Mouse (Mus musculus) adrenal gland, postnatal 14 days (tissue): ENCODE results near the gene Anks1b. TPM values are rescaled to one million over a fixed set of nuclear protein-coding genes. Genes with fewer than 3 reads are reported as not detected.

Experiments used
- DNase-seq: peaks from one replicate; pipeline ENCODE4 v3.0.0; 2021; ENCODE audit warnings: mixed read lengths
- long read RNA-seq, 2 experiments: library from polyadenylated mRNA; stranded (forward); transcript quantifications; one replicate each; pipeline ENCODE4 v2.0.0; 2021
- total RNA-seq: library from RNA; stranded (reverse); gene quantifications from 2 replicates; pipeline ENCODE4 v1.2.3, GENCODE M21; 2021

Gene Anks1b
- 1.4 and 1.7 TPM in 2 replicates for total RNA-seq
- long read RNA-seq, experiment 1, partial matches to known transcripts, result 0 of 34 reads
- long read RNA-seq, experiment 1, other reads (novel, unspliced or antisense), result 34 of 34 reads
- long read RNA-seq, experiment 2, partial matches to known transcripts, result 0 of 38 reads
- long read RNA-seq, experiment 2, other reads (novel, unspliced or antisense), result 38 of 38 reads

DNA sequence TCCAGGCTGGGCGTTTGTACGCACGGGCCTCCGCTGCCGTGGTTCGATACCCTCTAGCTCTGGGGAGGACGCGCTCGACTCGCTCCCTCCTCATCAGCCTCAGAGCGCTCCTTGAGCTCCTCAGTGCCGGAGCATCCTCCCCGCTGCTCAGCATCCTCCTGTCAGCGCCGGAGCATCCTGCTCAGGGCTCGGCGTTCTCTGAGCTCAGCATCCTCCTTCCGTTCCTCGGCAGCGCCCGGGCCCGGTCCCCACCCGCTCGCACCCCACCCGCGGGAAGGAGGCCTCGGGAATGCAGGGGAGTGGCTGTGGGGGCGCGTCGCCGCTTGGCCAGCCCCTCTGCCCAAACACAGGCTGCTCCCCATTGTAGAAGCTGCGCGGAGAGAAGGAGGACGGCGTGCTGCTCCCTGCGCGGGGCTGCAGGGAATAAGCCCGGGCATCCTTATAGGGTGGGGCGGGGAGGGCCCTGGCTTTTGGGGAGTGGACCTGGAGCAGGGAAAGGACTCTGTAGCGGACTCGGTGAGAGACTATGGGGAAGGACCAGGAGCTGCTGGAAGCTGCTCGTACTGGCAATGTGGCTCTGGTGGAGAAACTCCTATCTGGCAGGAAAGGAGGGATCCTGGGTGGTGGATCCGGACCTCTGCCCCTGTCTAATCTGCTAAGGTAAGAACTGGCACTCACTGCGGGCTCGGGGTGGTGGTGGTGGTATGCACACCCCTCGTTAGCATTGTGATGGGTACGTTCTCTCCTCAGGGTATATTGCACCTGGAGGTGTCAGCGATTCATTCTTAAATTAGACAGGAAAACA lies at the start of gene Anks1b:
Anks1b (plus strand) TSS at position 364 of the 805 bp plus-strand sequence.
- peak; percentile 33 for DNase-seq

DNA sequence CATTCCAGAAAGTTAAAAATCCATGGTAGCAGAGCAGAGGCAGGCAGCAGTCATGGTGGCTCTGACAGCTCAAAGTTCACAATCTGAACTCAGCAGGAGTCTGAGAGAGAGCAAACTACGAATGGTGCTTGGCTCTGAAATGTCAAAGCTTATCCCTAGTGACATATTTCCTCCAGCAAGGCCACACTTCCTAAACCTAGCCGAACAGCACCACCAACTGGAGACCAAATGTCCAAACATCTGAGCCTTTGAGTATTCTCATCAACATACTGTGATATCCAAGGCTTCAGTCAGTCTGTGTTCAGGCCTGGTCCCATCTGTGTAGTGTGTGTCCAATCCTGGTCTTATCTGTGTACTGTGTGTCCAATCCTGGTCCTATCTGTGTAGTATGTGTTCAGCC lies 49.4 kb upstream of the Anks1b start:
- DNase-seq, result peak; percentile 65

DNA sequence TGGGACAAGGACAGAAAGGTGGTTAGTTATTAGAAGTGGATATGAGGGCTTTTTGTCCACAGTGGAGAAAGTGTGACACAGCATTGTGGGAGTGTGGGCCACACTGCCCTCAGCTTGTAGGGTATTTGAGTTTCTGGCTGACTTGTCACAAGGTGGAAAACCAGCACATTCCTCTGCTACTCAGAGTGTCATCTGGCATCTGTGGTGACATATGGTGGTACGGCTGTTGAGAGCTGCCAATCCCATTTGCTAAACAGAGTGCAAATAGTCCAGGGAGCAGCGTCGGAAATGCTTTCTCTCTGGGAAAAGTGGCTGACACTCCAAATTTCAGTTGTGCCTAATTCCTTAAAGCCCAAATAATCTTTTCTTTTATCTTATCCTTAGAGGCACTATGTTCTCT lies 46.4 kb upstream of the Anks1b start:
- no peak for DNase-seq

DNA sequence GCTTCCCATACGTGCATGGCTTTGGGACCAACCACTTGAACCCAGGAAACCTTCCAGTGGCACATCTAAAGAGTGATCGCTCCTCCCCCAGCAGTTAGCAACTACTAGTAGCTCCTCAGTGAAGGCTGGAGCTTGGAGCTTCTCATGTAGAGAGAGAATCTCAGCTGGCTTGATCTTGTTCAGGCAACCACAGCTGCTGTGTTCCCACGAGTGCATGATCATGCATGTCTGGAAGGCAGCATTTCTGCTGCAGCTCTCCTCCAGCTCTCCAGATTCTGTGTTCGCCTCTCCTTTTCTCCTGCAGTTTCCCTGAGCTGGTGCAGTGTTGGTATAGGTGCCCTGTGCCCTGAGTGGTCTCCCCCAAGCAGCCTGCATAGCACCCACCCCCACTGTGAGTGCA lies 41.0 kb upstream of the Anks1b start:
- no peak for DNase-seq

DNA sequence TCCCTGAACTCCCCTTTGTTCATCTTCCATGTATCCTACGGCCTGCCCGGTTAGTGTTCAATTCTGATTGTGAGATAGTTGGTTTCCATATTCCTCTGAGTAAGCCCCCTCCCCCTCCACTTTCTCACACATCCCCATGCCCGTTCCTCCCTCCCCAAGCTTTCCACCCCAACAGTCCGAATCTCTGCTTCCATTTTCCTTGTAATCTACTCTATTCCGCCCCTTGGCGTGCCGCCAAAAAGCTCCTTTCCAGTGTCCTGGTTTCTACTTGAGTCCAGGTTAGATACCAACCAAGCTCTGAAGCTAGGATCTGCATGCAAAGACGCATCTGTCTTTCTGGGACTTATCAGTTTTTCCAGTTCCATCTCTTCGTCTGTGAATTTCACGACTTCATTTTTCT lies 40.1 kb upstream of the Anks1b start:
- DNase-seq, result peak; percentile 23

DNA sequence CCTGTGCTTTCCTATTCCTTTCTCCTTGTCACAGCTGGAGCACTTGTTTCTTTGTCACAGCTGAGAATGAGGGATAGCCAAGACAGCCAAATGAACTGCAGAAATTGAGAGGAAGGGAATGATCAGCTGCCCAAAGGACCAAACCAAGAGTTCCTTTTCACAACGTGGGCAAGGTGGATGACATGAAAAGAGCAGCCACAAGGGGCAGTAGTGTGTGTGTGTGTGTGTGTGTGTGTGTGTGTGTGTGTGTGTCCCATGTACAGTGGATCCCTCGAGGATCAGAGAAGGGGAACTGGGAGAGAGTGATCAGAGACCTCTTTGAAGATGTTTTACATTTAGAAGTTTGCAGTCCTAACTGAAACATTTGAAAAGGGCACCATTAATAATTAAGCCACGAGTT lies 35.8 kb upstream of the Anks1b start:
- no peak for DNase-seq

DNA sequence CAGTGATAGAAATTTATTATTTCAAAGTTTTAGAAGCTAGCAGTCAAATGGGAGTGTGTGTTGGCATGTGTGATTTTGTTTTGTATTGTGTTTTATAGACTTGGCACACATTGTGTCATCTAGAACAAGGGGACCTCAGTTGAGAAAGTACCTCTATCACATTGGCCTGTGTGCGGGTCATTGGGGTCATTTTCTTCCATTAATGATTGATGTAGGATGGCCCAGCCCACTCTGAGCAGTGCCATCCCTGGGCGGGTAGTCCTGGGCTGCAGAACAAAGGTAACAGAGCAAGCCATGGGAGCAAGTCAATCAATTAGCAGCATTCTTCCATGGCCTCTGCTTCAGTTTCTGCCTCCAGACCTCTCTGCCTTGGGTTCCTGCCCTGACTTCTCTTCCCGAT lies 34.5 kb upstream of the Anks1b start:
- DNase-seq, result no peak

DNA sequence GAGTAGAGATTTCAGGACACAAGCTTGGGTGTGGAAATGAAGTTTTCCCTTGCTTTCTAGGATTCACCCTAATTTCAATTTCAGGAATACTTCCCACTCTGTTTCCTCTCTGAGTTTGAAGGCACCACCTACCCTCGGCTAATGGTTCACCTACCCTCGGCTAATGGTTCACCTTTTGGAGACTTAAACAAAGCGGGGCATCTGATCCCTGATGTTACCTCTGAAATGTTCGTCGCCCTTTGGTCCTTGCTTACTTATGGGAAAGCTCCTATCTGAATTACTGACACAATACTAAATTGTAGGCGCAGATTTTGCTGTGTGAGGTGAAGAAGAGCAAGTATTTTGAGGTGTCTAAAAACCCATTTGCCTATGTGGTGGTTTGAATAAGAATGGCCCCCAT lies 22.4 kb upstream of the Anks1b start:
- DNase-seq, result no peak

DNA sequence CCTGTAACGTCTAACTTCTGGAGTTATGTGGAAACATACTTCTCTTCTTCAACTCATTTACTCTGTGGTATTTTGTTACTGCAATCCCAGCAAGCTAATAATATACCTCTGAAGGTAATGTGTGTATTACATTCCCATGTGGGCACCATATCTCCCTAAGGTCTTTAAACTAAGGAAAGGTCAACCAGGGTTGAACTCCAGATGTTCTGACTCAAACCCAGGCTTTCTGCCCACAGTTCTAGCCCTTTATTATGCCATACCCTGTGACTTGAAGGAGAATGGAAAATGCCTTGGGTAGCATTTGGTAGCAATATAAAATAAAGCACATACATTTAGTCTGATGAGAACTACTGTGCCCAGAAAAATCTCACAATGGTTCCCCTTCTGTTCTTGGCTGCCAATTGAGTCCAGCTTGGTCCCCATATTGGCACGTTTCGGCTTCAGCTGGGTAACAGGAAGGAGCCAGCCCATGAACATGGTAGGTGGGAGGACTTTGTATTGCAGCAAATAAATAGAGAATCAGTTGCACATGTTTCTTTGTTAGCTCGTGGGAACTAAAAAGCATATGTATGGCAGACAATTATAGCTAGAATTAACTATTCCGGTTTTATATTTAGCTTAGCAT lies 17.9 kb upstream of the Anks1b start:
- DNase-seq, result no peak

DNA sequence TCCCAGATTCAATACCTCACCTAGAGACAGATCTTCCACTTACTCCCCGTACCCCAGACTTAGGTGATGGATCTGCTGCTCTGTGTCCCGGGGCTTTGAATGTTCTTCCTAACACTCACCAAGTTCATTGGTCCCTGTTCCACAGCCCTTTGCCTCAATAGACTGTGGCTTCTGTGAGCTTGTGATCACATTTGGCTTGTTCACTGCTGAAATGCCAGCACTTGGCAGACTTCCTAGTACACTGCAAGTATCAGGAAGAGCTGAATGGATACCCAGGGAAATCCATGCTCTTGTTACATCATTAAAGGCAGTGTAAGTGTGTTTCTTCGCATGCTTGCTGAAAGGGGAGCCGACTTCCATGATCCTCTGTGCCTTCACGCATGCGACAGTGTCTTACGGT lies 17.0 kb upstream of the Anks1b start:
- DNase-seq, result peak; percentile 29

DNA sequence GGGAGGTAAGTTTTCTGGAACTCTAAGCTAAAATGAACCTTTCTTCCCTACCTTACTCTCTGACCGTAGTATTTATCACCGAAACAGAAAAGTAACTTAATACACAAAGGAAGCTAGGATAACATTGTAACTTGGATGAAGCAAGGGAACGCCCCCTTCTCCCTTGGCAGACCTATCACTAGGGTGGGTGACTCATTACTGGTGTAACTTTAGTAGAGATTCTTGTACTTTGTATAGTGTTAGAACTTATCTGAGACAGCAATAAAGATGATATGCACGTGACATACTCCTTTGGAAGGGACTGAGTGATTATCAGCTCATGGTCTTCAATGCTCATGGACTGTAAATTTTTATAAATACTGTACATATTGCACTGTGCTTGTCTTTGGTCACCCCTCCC lies 5.1 kb upstream of the Anks1b start:
- DNase-seq, result no peak

DNA sequence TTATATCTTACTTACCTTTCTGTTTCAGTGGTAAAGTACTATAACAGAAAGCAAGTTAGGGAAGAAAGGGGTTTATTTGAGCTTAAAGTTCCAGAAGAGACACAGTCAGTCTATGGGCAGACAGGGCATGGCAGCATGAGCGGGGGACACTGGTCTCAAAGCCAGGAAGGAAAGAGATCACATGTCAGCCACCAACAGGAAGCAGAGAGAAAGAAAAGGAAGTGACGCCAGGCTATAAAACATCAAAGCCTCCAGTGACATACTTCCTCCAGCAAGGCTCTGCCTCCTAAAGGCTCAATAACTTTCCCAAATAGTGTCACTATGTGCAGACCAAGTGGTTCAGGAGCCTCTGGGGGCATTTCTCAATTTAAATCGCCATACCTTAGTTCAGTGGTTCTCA lies 4.5 kb upstream of the Anks1b start:
- DNase-seq, result no peak

DNA sequence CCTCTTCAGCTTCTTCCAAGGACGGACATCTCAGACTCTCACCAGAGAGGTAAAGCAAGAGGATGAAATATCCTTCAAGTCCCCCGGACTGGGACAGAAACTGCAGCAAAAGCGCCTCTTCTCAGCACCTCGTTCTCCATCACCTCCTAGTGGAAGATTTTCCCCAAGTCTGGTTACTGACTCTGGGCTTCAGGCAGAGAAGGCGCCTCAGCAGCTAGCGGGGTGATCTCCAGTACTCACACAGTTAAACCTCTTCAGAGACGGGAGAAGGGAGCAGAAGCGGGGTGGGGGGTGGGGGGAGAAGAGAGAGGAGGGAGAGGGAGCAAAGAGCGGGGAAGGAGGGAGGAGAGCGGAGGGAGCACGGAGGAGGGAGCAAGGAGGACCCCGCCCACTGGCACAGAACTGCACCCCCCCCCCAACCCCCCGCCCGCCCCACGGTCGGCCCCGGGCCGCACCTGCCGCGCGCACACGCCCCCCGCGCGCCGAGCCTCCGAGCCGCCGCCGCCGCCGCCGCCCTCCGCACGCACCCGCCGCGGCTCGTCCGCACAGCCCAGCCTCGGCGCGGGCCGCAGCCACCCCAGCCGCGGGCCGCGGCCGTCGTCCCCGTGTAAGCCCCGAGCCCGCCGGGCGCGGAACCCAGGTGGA lies 686 bp upstream of the Anks1b start:
- DNase-seq, result no peak

DNA sequence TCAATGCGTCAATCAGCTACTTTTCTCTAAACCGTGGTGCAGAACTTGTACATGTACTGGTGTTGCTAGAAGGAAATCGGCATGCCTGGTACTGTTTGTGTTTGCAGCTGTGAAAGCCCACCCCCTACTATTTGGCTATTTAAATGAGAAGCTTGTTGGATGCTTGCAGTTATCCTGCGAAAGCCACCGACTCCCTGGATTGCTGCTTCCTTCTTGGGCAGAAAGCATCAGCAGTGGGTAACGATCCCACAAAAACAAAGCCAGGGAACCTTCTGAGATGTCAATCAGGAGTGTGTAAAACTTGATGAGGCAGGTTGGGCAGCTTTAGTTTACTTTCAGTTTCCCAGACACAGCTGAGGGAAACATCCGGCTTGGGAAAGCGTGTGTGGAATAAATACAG lies 727 bp downstream of the Anks1b start:
- no peak for DNase-seq

DNA sequence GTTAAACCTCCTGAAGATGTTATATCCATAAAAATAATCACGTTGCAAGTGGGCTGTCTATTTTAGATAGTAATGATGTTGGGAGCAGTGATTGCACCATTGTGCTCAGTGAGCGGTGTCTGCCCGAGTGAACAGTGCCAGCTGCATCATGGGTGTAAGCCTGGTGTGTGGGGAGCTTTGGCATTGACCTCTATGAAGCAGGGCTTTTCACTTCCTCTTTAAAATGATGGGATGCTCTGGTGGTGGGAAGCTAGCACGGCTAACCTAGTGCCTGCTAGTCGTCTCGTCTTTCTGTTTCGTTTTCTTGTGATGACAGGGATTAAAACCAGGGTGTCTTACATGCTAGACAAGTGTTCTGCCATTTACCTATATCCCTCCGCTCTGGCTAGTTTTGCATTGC lies 10.3 kb downstream of the Anks1b start:
- DNase-seq, result no peak

DNA sequence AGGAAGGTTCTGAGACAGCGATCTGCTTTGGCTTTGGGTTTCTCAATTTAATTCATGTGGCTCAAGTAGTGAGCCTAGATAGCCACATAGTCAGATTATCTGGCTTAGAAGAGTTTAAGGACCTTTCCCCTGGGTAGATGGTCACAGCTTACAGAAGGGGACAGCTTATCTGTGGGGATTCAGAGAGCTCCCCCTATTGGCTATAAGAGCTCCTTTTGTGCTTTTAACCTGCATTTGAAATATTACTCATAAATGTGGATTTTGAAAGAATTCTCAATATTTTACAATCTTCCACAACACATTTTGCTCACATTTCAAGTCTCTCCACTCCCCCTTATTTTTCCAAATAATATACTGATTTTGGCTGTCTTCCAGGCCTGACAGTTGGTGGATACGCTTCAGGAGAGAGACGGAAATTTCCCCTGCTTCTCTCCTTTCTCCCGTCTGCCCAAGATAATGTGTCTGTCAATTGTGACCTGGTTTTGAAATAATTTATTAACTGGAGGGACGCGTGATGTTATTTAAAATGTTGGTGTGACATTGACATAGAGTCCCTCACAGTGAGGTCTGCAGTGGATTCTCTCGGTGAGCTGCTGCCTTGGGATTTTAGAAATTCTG lies 29.5 kb downstream of the Anks1b start:
- DNase-seq, result no peak

DNA sequence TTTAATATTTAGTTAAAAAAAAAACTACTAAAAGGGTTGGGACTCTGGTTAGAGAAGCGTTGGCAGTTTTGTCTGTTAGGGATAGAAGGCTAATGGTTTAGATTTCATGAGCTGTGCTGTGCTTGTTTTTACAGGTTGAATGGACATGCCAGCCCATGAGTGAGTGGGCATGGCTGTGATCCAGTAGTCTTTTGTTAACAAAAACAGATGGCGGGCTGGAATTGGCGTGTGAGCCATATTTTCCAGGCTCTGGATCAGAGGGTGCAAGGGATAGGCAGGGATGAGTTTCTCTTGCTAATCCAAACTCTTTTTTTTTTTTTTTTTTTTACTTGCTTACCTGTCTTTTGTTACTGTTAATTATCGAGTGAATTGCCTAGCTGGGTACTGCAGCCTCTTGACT lies 38.6 kb downstream of the Anks1b start:
- DNase-seq, result no peak

DNA sequence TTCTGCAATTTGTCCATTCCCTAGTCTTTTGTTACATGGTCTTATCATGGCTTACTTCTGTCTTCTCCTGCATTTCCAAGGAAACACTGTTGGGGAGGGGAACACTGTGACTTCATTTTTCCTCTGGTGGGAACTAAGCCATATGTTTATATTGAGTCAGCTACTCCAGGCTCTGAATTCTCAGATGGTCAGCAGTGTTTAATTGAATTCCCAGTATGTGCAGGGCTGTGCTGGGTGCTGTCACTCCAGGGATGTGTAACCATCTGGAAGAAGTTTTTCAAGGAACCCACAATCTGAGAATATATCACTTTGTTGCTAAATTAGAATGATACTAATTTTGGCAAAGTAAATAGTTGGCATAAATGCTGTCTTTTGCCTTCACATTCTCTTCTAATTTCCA lies 39.9 kb downstream of the Anks1b start:
- DNase-seq, result no peak

DNA sequence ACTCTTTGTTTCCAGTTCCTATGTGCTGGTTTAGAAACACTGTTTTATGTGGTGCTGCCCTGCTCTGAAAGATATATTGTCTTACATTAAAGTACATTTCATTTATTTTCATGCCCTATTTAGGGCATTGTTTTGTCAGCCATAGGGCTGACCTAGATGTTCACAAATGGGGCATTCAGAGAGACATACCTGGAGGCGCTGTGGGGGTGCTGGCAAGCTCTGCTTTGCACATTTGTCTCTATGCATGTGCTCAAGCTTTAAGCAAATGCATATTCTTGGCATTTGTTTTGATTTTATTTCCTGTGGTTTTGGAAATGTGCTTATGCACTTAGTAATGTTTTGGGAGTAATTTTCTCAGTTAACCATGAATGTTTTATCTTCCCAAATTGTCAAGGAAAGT lies 43.8 kb downstream of the Anks1b start:
- DNase-seq, result no peak

DNA sequence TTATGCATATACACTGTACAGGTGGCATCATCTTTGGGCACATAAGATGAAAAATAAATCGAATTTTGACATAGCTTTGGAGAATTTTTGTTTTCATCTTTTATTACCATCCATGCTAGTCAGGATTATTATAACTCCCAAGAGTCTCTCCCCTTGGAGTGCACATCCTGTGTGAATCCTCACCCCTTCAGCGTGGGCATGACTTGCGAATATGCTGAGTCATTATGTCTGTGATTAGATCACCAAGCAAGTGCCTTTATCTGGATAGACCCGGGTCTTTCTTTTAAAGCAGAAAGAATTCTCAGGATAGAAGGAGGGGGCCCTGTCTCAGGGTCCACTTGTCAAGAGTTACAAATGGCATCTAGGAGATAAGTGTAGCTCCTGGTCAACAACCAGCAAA lies 48.7 kb downstream of the Anks1b start:
- DNase-seq, result no peak

DNA sequence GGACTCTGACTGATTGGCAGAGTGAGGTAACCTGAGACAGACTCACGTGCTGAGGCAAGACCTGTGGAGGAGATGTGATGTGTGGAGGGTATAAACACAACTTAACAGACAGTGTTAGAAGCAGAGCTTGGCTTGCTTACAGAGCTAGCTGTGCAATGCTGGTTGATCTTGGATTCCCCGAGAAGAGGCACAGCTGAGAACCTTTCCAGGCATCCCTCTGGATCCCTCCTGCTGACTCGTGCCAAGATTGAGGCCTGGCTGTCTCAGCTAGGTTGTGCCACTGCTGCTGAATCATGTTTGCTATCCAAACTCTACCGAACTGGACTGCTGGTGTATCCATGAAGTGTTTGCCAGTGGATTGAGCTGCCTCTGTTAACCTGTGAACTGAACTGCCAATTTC lies 68.9 kb downstream of the Anks1b start:
- no peak for DNase-seq

DNA sequence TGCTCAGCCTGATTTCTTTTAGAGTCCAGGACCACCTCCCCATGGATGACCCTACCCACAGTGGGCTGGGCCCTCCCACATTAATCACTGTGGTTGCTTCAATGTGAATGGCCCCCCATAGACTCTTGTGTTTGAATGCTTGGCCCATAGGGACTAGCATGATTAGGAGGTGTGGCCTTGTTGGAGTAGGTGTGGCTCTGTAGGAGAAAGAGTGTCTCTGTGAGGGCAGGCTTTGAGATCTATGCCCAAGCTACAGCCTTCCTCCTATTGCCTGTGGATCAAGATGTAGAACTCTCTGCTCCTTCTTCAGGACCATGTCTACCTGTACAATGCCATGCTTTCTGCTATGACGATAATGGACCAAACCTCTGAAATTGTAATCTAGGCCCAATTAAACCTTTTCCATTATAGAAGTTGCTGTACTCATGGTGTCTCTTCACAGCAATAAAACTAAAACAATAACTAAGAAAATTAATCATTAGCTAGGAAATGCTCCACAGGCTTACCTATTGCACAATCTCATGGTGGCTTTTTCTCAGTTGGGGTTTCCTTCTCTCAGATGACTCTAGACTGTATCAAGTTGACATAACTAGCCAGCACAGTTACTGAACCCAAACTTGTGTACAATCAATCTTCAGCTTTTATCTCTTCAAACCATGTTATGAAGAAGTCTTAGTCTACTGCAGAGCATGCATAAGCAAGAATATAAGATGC lies 73.5 kb downstream of the Anks1b start:
- DNase-seq, result no peak
